Mouse (Mus musculus): ENCODE results near the gene Myo3a.

Gene Myo3a

GRCm38 (mm10) chr2:22620978-22621827 lies 393.9 kb downstream of the Myo3a start:
- no peak for DNase-seq

GRCm38 (mm10) chr2:22621828-22622731 lies 394.8 kb downstream of the Myo3a start, which contains the start of gene Gad2:
Gene Gad2 (plus strand): TSS chr2:22622205.
- DNase-seq = peak; percentile 27

DNA sequence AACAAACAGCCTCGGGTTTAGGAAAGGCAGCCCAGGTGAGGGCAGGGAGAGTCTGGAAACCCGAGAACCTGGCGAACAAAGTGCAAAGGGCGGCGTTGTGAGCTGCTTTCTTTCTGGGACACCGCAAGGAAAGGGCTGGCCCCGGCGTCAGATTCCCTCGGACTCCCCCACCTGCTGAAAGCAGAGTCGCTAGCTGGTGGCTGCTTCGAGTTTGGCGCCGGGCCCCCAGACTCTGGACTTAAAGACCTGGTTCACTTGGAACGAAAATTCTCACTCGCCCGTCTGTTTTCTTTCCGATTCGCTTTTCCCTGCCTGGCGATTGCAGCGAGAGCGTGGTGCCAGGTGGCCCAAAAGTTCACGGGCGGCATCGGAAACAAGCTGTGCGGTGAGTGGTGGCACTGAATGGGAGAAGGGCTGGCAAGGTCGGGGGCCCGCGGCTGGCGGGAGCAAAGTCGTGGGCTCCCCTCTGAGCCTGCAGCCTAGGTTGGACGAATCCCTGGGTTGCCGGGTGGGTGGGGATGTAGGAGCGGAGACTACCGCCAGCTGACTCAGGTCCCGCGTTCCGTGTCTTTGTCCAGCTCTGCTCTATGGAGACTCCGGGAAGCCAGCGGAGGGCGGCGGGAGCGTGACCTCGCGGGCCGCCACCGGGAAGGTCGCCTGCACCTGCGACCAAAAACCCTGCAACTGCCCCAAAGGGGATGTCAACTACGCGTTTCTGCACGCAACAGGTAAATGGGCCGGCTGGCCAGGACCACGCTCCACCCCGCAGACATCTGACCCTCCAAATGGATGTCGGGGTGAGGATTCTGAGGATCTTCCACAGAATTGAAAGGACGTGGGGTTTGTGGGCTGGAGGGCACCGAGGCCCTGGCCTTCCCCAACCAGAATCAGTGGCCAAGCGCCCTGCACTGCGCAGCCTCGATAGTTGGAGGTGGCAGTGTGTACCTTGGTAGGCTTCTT lies 396.1 kb downstream of the Myo3a start:
- DNase-seq = no peak

GRCm38 (mm10) chr2:22624188-22624975 lies 397.1 kb downstream of the Myo3a start:
- no peak for DNase-seq

- no peak for DNase-seq
Observed at GRCm38 (mm10) chr2:22625096-22625960, 398.0 kb downstream of the Myo3a start.

GRCm38 (mm10) chr2:22627147-22627666 lies 399.9 kb downstream of the Myo3a start:
- DNase-seq = no peak

- DNase-seq = no peak
Observed at GRCm38 (mm10) chr2:22627819-22628432, 400.6 kb downstream of the Myo3a start.

- DNase-seq = no peak
Observed at GRCm38 (mm10) chr2:22634766-22635165, 407.5 kb downstream of the Myo3a start.

GRCm38 (mm10) chr2:22646134-22646533 lies 418.8 kb downstream of the Myo3a start:
- DNase-seq = no peak

- DNase-seq = no peak
Observed at GRCm38 (mm10) chr2:22648394-22648793, 421.1 kb downstream of the Myo3a start.

- DNase-seq = no peak
Observed at GRCm38 (mm10) chr2:22651826-22652225, 424.5 kb downstream of the Myo3a start.

DNA sequence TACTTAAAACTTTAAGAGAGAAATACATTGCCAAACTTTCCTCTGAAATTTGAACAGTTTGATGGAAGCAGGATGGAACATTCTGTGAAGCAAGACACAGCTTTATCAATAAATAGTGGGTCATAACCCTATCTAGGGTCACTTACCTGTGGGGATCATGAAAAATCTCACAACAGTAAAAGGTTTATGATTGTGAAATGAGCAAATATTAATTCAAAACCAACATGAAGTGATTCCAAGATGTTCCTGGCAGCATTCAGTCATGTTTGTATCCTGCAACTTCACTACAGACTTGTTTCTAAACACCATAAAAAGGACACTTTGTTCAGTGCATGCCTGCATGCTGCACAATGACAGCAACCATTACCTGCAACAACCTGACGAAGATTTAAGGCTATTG lies 436.4 kb downstream of the Myo3a start:
- no peak for DNase-seq

Data from cerebellum, adult 11-12 months (tissue).